Mouse (Mus musculus): ENCODE results near the gene Med11.

- TF ChIP-seq EP300 (optimal IDR thresholded peaks at IDR 0.05): no peak
- TF ChIP-seq CTCF (IDR thresholded peaks at IDR 0.05; ENCODE audit: low read depth): no peak
Observed at GRCm38 (mm10) chr11:70463970-70464369, 12.3 kb downstream of the Med11 start.

All from stomach, postnatal 0 days (tissue).